Mouse (Mus musculus) CD8-positive naive resting alpha-beta T cell, adult 2 months (primary cell): ENCODE results near the gene Muc20.

Experiments used
- DNase-seq, 2 experiments: peaks; one replicate each; pipeline ENCODE4 v3.0.0; 2022; ENCODE audit warnings: low read depth in 2 of 2, low spot score in 2 of 2

Muc20 gene

DNA sequence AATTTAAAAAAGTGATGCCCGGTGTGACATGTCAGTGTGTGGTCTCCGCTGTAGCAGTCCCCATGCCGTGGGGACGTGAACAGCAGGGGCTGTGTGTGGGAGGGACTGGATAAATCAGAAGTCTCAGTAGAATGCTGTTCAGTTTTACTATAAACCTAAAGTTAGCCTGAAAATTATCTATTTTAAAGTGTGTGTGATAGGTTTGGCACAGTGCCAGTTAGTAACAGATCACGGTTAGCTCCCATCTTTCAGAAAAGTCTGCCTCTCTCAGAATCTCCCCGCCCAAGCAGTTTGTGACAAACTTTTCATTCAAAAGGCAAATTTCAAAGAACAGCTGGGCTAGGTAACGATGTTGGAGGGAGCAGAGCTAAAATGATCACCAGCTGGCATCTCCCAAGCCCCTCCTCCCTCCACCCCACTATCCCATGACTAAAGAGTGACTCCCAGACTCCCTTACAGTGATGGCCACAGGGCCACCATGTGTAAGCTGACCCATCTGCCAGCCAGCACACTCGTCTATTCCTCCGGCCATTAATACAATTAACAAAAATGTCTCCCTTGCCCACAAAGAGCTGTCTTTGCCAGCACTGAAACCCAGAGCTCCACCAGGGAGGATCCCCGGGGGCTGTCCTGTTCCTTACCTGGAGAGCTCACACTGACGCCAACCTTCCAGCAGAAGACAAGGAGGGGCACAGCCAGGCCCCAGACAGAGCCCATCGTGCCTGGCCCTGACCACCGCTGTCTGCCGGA is 384 bp downstream of the Muc20 start:
- no peak for DNase-seq

DNA sequence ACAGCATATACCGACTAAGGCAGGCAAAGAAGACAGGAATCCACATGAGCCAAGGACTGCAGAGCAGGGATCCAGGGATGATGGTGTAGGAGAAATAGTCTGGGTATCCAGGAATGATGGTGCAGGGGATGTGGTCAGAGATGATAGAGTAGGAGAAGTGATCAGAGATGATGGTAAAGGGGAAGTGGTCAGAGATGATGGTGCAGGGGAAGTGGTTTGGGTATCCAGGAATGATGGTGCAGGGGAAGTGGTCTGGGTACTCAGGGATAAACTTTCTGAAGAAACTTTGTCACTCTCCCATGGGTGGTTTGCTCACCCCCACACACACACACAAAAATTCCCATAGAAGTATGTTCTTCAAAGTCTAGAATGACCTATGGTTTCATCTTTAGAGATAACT is 2.1 kb downstream of the Muc20 start:
- no peak for DNase-seq

- no peak for DNase-seq
These were observed 7.2 kb downstream of the Muc20 start for GRCm38 (mm10) chr16:32790056-32790455.

DNA sequence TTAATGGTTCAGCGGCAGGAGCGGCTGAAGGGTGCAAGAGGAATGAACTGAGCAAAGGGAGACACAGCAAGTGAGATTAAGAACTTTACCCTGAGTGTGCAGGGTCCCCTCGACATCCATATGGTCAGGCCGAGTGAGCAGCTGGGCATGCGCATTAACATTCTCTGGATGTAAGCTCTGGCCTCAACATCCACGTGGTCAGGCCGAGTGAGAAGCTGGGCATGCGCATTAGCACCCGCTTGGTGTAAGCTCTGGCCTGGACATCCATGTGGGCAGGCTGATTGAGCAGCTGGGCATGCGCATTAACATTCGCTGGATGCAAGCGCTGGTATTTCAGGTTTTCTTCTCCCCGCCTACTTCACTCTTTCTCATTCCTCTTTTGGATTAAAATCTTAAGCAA is 12.4 kb downstream of the Muc20 start:
- DNase-seq, result no peak

DNA sequence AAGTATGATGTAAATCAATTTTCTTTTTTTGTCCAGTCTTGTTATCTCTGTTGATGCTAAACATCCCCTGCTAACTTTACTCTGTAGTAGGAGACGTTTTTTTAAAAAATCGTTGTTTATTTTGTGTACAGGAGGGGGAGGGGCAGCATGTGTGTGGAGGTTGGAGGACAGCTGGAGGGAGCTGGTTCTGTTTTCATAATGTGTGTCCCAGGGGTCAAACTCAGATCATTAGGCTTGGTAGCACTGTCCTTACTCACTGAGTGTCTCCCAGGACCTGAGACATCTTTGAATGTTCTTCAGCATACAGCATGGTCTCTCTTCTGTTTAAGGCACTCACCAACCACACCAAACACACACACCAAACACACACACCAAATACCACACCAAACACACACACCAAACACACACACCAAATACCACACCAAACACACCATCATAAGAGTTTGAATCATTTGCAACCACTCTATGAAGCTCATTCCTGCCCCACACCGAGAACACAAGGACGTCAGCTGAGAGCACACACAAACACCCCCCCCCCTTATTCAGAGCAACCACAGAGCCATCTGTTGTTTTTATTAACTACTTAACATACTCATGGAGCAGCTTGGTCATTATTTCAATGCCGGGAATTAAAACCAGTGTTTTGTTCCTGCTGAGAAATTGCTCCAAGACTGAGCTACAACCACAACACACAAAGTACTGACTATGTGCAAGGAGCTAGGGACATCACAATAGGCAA is 13.7 kb downstream of the Muc20 start:
- no peak for DNase-seq

DNA sequence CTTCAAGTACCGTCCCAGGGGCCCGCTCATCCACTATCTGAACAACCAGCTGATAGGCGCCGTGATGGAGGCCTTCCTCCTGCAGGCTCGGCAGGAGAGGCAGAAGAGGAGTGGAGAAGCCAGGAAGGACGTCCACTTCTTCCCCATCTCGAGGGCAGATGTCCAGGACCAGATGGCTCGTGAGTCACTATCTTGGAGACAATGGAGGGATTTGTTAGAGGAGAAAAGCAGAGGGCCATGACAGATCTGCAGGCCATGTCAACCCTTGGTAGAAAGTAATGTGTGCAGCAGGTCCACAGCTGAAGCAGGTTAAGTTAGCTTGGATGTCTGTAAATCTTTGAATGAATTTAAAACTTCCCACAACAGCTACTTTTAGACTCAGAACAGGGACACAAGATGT is 18.3 kb downstream of the Muc20 start:
- DNase-seq, result no peak

DNA sequence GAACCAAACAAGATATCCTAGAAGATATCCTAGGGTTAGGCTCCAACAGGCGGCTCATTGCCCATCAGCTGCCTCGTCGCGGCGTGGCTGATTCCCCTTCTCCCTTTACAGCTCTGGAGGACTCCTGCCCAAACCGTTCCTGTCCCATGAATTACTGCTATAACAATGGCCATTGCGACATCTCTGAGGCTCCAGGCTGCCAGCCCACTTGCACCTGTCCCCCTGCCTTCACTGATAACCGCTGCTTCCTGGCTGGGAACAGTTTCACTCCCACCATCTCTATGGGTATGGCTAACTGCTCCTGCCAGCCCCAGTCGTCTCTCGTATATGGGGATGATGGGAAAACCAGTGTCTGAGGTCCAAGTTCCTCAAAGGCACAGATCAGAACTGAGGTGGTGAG is 20.6 kb downstream of the Muc20 start:
- DNase-seq, result no peak

DNA sequence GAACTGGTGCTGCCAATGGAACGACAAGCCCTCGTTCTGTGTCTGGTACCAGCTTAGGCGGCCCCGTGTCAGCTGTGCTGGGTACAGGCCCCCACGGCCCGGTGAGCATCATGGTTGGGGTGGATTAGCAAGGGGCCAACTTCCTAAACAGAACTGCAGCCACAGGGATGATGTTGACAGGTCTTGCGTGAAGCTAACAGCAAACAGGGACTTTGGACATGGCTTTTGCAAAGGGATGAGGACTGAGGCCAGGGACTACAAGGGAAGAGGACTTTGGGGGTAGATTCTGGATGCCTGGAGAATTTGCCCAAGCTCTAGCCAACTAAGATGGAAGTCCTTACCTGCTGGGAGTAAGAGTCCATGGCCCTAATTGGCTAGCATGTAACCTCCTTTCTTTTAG is 30.3 kb downstream of the Muc20 start:
- no peak for DNase-seq

DNA sequence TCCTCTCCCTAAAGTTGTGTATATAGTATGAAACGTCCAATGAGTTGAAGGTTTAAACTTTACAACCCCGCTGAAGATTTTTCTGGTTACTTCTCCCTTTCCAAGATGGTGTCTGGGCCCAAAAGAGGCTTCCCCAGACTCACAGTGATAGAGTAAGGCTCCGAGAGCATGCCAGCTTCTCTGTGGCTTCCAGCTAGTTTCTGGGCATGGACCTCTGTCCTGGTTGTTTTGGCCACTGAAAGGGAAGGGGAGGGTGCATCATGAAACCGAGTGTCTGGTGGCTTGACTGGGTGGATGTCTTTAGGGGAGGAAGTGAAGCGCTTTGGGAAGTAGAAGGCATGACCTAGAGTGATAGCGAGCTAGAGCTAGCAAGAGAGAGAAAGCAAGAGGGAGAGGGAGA is 32.3 kb downstream of the Muc20 start:
- no peak for DNase-seq

DNA sequence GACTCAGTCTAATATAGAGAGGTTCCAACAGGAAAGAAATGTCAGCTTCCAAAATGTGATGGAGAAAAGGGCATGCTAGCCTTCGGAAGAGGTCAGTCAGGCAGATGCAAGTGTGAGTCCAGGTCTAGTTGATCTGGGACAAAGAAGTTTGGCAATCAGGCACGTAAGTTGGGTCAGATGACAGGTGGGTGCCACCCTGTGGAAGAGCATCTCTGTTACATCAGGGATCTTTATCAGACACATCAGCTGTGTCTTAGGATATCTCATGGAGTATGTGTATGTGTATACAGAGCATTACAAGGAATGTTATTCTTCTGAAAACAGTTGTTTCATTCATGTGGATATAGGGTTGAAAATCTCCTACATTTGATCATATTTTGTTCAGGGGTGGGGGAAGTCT is 32.7 kb downstream of the Muc20 start:
- DNase-seq, result no peak

DNA sequence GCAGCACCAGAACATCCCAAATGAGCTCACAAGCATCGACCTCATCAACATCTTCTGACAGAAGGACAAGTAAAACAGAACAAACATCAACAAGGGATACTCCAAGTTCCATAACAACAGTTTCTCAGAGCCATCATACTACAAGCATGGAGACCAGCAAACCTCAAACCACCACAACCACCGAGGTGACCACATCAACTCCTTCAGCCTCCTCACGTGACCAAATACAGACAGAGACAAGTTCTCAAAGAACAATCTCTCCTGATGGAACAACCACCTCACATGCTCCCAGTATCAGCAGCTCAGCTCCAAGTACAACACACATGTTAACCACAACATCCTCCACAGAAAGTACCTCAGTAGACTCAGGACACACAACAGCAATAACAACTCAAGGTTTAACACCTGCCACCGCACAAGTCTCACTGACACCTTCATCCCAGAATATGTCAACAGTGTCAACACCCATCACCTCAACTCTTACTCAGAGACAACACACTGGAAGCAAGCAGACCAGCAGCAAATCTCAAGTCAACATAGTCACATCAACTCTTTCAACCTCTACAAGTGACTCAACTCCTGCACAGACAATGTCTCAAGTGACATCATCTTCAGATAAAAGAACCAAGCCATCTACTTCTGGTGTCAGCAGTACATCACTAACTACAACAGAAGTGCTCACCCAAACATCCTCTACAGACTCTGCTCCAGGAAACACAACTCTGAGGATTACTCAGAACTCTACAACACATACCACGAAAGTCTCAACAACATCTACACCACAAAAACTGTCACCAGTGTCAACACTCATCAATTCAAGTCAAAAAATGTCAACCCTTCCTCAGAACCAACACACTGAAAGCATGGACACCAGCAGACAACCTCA is 46.8 kb downstream of the Muc20 start:
- peak in 1 of 2 experiments; percentile 16 for DNase-seq

- DNase-seq, result no peak
These were observed 51.4 kb downstream of the Muc20 start for GRCm38 (mm10) chr16:32745852-32746251.

DNA sequence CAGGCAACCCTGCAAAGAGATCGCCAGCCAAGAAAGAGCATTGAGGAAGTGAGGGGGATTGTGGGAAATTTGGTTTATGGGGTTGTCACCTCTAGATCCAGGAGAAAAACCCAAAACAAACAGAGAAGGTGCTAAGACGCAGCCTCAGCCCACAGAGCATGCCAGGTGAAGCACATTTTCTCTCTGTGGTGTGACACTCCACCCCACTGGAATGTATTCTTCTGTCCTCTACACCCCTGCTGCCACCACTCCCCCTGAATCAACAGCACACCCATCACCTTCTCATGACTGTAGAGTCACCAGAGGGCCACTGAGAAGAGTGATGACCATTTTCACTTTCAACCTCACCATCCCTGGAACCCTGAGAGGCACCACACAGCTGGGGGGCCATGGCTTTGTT is 54.5 kb downstream of the Muc20 start:
- no peak for DNase-seq

GRCm38 (mm10) chr16:32741366-32741765 is 55.9 kb downstream of the Muc20 start:
- no peak for DNase-seq

GRCm38 (mm10) chr16:32740003-32740663 is 57.1 kb downstream of the Muc20 start:
- DNase-seq, result no peak

DNA sequence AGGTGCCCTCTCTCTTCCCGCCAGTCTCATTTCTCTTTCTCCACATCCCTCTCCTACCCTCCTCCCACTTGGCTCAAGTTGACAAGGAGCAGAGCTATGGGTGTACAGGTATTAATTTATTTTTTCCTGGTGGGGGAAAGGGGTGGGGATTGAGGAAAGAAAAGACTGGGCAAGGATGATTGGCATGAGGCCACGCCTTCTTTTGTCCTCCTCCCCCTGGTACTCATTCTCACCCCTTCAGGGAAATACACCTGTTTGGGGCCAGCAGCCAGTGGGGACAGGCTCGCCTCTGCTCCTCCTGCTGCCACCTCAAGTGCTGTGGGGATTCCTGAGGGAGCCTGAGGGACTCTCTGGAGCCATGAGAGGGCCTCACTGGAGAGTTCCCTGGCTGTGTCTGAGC is 61.2 kb downstream of the Muc20 start:
- DNase-seq, result no peak

DNA sequence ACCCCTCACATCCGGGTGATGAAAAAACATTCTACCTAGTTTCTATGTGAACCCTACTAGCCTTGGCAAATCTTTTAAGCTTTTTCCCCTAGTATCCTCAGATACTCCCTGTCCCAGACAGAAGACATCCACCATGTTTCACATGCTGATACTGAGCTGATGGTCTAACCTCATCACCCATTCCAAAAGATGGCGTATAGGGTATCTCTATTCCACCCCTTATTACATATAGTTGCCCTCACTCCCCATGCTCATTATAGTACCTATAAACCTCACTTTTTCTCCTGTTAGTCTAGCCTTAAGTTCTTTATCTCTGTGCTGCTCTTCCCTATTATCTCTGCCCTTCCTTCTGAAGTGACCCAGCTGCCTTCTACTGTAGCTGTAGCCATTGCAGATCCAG is 61.6 kb downstream of the Muc20 start, which contains the start of gene Muc4:
Gene Muc4 (plus strand): TSS at position 301 of the 400 bp plus-strand sequence.
- no peak for DNase-seq

- no peak for DNase-seq
These were observed 64.0 kb downstream of the Muc20 start for GRCm38 (mm10) chr16:32733213-32733612.

GRCm38 (mm10) chr16:32728730-32729129 is 68.5 kb downstream of the Muc20 start:
- no peak for DNase-seq

- DNase-seq, result no peak
These were observed 69.0 kb downstream of the Muc20 start for GRCm38 (mm10) chr16:32728240-32728639.
